Mouse (Mus musculus): ENCODE results near the gene Eid1.

Eid1 gene

GRCm38 (mm10) chr2:125672957-125673631 is at the start of gene Eid1:
Gene Eid1, plus strand, starts transcription at chr2:125673095.
- peaks cover 36% of the 10 kb centered on the region for H3K27me3 ChIP-seq (ENCODE audit: insufficient read depth, low read length)
- peaks cover 6% of the 10 kb centered on the region for H3K4me1 ChIP-seq (replicated peaks; ENCODE audit: low read depth, low read length)
- H3K36me3 ChIP-seq (ENCODE audit: insufficient read depth, low read length), result no peaks in the 10 kb centered on the region
- TF ChIP-seq NANOG (IDR thresholded peaks at IDR 0.05; ENCODE audit: borderline replicate concordance, low read length) (no peak), POU5F1 (IDR thresholded peaks at IDR 0.05; ENCODE audit: borderline replicate concordance, low read length) (no peak), CTCF (conservative IDR thresholded peaks at IDR 0.05; ENCODE audit: low read length) (no peak)
- H3K9me3 ChIP-seq (ENCODE audit: low read length), result no peaks in the 10 kb centered on the region
- H3K4me3 ChIP-seq (replicated peaks; ENCODE audit: low read length), result peak within 1 kb of the TSS; percentile 82

GRCm38 (mm10) chr2:125623211-125623610 is 49.7 kb upstream of the Eid1 start:
- 0 out of 2 replicates have a peak overlapping the region, but pooled peaks have one; percentile 93 for H3K4me3 ChIP-seq (replicated peaks; ENCODE audit: low read length)
- H3K9me3 ChIP-seq (ENCODE audit: low read length), result peaks cover 14% of the 10 kb centered on the region
- peaks cover 40% of the 10 kb centered on the region for H3K36me3 ChIP-seq (ENCODE audit: insufficient read depth, low read length)
- peaks cover 31% of the 10 kb centered on the region for H3K4me1 ChIP-seq (replicated peaks; ENCODE audit: low read depth, low read length)
- no peaks in the 10 kb centered on the region for H3K27me3 ChIP-seq (ENCODE audit: insufficient read depth, low read length)
- TF ChIP-seq CTCF (conservative IDR thresholded peaks at IDR 0.05; ENCODE audit: low read length), result no peak
- TF ChIP-seq POU5F1 (IDR thresholded peaks at IDR 0.05; ENCODE audit: borderline replicate concordance, low read length), result no peak
- TF ChIP-seq NANOG (IDR thresholded peaks at IDR 0.05; ENCODE audit: borderline replicate concordance, low read length), result no peak

GRCm38 (mm10) chr2:125624127-125624685 is 48.7 kb upstream of the Eid1 start:
- peaks cover 31% of the 10 kb centered on the region for H3K4me1 ChIP-seq (replicated peaks; ENCODE audit: low read depth, low read length)
- H3K9me3 ChIP-seq (ENCODE audit: low read length), result peaks cover 23% of the 10 kb centered on the region
- H3K27me3 ChIP-seq (ENCODE audit: insufficient read depth, low read length), result no peaks in the 10 kb centered on the region
- H3K36me3 ChIP-seq (ENCODE audit: insufficient read depth, low read length), result peaks cover 31% of the 10 kb centered on the region
- peak overlapping the region; percentile 93 for H3K4me3 ChIP-seq (replicated peaks; ENCODE audit: low read length)
- TF ChIP-seq POU5F1 (IDR thresholded peaks at IDR 0.05; ENCODE audit: borderline replicate concordance, low read length) (no peak), NANOG (IDR thresholded peaks at IDR 0.05; ENCODE audit: borderline replicate concordance, low read length) (no peak), CTCF (conservative IDR thresholded peaks at IDR 0.05; ENCODE audit: low read length) (no peak)

GRCm38 (mm10) chr2:125624837-125625351 is 48.0 kb upstream of the Eid1 start, which contains the start of gene Cep152:
Gene Cep152, minus strand, starts transcription at chr2:125625113.
- Histone ChIP-seq H3K4me3 (replicated peaks; ENCODE audit: low read length) (peak within 1 kb of the TSS; percentile 93), H3K36me3 (ENCODE audit: insufficient read depth, low read length) (peaks cover 24% of the 10 kb centered on the region), H3K9me3 (ENCODE audit: low read length) (peaks cover 30% of the 10 kb centered on the region), H3K4me1 (replicated peaks; ENCODE audit: low read depth, low read length) (peaks cover 31% of the 10 kb centered on the region), H3K27me3 (ENCODE audit: insufficient read depth, low read length) (no peaks in the 10 kb centered on the region)
- TF ChIP-seq NANOG (IDR thresholded peaks at IDR 0.05; ENCODE audit: borderline replicate concordance, low read length), result no peak
- no peak for TF ChIP-seq POU5F1 (IDR thresholded peaks at IDR 0.05; ENCODE audit: borderline replicate concordance, low read length)
- TF ChIP-seq CTCF (conservative IDR thresholded peaks at IDR 0.05; ENCODE audit: low read length), result no peak

GRCm38 (mm10) chr2:125626536-125626935 is 46.4 kb upstream of the Eid1 start:
- Histone ChIP-seq H3K4me3 (replicated peaks; ENCODE audit: low read length) (no peak overlapping the region), H3K9me3 (ENCODE audit: low read length) (peaks cover 41% of the 10 kb centered on the region), H3K36me3 (ENCODE audit: insufficient read depth, low read length) (peaks cover 15% of the 10 kb centered on the region), H3K4me1 (replicated peaks; ENCODE audit: low read depth, low read length) (peaks cover 25% of the 10 kb centered on the region), H3K27me3 (ENCODE audit: insufficient read depth, low read length) (no peaks in the 10 kb centered on the region)
- TF ChIP-seq POU5F1 (IDR thresholded peaks at IDR 0.05; ENCODE audit: borderline replicate concordance, low read length) (no peak), NANOG (IDR thresholded peaks at IDR 0.05; ENCODE audit: borderline replicate concordance, low read length) (no peak)

GRCm38 (mm10) chr2:125628487-125628886 is 44.4 kb upstream of the Eid1 start:
- H3K9me3 ChIP-seq (ENCODE audit: low read length), result peaks cover 45% of the 10 kb centered on the region
- peaks cover 14% of the 10 kb centered on the region for H3K4me1 ChIP-seq (replicated peaks; ENCODE audit: low read depth, low read length)
- no peak overlapping the region for H3K4me3 ChIP-seq (replicated peaks; ENCODE audit: low read length)
- no peak for TF ChIP-seq POU5F1 (IDR thresholded peaks at IDR 0.05; ENCODE audit: borderline replicate concordance, low read length)
- no peak for TF ChIP-seq CTCF (conservative IDR thresholded peaks at IDR 0.05; ENCODE audit: low read length)
- TF ChIP-seq NANOG (IDR thresholded peaks at IDR 0.05; ENCODE audit: borderline replicate concordance, low read length), result no peak
- no peaks in the 10 kb centered on the region for H3K27me3 ChIP-seq (ENCODE audit: insufficient read depth, low read length)
- 0 out of 2 replicates have a peak, but pooled peaks cover 6% of the 10 kb centered on the region for H3K36me3 ChIP-seq (ENCODE audit: insufficient read depth, low read length)

- no peak for TF ChIP-seq NANOG (IDR thresholded peaks at IDR 0.05; ENCODE audit: borderline replicate concordance, low read length)
- TF ChIP-seq CTCF (conservative IDR thresholded peaks at IDR 0.05; ENCODE audit: low read length), result no peak
- peaks cover 7% of the 10 kb centered on the region for H3K4me1 ChIP-seq (replicated peaks; ENCODE audit: low read depth, low read length)
- H3K27me3 ChIP-seq (ENCODE audit: insufficient read depth, low read length), result no peaks in the 10 kb centered on the region
- peaks cover 48% of the 10 kb centered on the region for H3K9me3 ChIP-seq (ENCODE audit: low read length)
- no peak overlapping the region for H3K4me3 ChIP-seq (replicated peaks; ENCODE audit: low read length)
- H3K36me3 ChIP-seq (ENCODE audit: insufficient read depth, low read length), result 0 out of 2 replicates have a peak, but pooled peaks cover 6% of the 10 kb centered on the region
Observed at GRCm38 (mm10) chr2:125630010-125630409, 42.9 kb upstream of the Eid1 start.

GRCm38 (mm10) chr2:125637331-125637730 is 35.6 kb upstream of the Eid1 start:
- Histone ChIP-seq H3K4me3 (replicated peaks; ENCODE audit: low read length) (no peak overlapping the region), H3K36me3 (ENCODE audit: insufficient read depth, low read length) (no peaks in the 10 kb centered on the region), H3K9me3 (ENCODE audit: low read length) (peaks cover 45% of the 10 kb centered on the region), H3K27me3 (ENCODE audit: insufficient read depth, low read length) (no peaks in the 10 kb centered on the region), H3K4me1 (replicated peaks; ENCODE audit: low read depth, low read length) (peaks cover 5% of the 10 kb centered on the region; the same call in 1 of the 2 replicates)
- TF ChIP-seq CTCF (conservative IDR thresholded peaks at IDR 0.05; ENCODE audit: low read length), result no peak
- no peak for TF ChIP-seq NANOG (IDR thresholded peaks at IDR 0.05; ENCODE audit: borderline replicate concordance, low read length)
- no peak for TF ChIP-seq POU5F1 (IDR thresholded peaks at IDR 0.05; ENCODE audit: borderline replicate concordance, low read length)
